Mouse (Mus musculus) ES-E14 (cell line): ENCODE measurements at regions not wholly inside any gene's neighbourhood (a gene's known extent, or its start where the extent isn't known, plus 50 kb on each side); places are given as distances from the start of the nearest gene placed in this dataset.
A peak's percentile ranks its signal among the peaks of the same experiment; 100 is the strongest.

ENCODE experiments used
- DNase-seq: peaks from one replicate; pipeline ENCODE4 v3.0.0-alpha.2; 2013; ENCODE audit warnings: low read depth, low spot score
- H3K27ac ChIP-seq: 2 replicates; pipeline ENCODE4 v1.5.1; 2012; ENCODE audit warnings: low read depth, mild to moderate bottlenecking, low read length, moderate library complexity, mixed read lengths; ENCODE audit not compliant: poor library complexity, insufficient read depth, severe bottlenecking
- H3K36me3 ChIP-seq: 2 replicates; pipeline ENCODE4 v1.6.1; 2012; ENCODE audit warnings: mild to moderate bottlenecking, low read length, moderate library complexity, mixed read lengths; ENCODE audit not compliant: control insufficient read depth, poor library complexity, insufficient read depth, severe bottlenecking
- H3K4me1 ChIP-seq, 2 experiments: fragments of 150-350 bp in 1 of 2; sonication (generic) in 1 of 2; 2 replicates each; pipeline ENCODE4 v1.6.1; 2012; ENCODE audit warnings: low read length in 2 of 2, mild to moderate bottlenecking in 1 of 2, mixed read lengths in 1 of 2; ENCODE audit not compliant: control insufficient read depth in 2 of 2, insufficient read depth in 2 of 2, poor library complexity in 1 of 2
- H3K4me3 ChIP-seq, 2 experiments: fragments of 150-350 bp in 1 of 2; sonication (generic) in 1 of 2; 2 replicates each; pipeline ENCODE4 v1.5.1; 2012; ENCODE audit warnings: low read length in 2 of 2, low read depth in 1 of 2, mild to moderate bottlenecking in 1 of 2, mixed read lengths in 1 of 2; ENCODE audit not compliant: insufficient read depth in 1 of 2, poor library complexity in 1 of 2, severe bottlenecking in 1 of 2
- H3K9ac ChIP-seq: 2 replicates; pipeline ENCODE4 v1.6.1; 2012; ENCODE audit warnings: low read depth, mild to moderate bottlenecking, low read length, mixed read lengths; ENCODE audit not compliant: poor library complexity, insufficient read depth, severe bottlenecking
- H3K9me3 ChIP-seq: fragments of 150-350 bp; sonication (generic); 2 replicates; pipeline ENCODE4 v1.6.1; 2012; ENCODE audit warnings: low read depth, mild to moderate bottlenecking, low read length; ENCODE audit not compliant: control insufficient read depth, insufficient read depth
- CHD2 ChIP-seq: IDR thresholded peaks from 2 replicates; pipeline ENCODE4 v1.6.1; 2014; ENCODE audit warnings: mild to moderate bottlenecking, low read depth, low read length, inconsistent platforms
- HCFC1 ChIP-seq: IDR thresholded peaks from 2 replicates; pipeline ENCODE4 v1.6.1; 2012; ENCODE audit warnings: low read length, inconsistent platforms, borderline replicate concordance; ENCODE audit not compliant: insufficient read depth
- MAFK ChIP-seq: IDR thresholded peaks from 2 replicates; pipeline ENCODE4 v1.6.1; 2014; ENCODE audit warnings: mild to moderate bottlenecking, low read depth, low read length, inconsistent platforms; ENCODE audit not compliant: insufficient read depth
- ZC3H11A ChIP-seq: IDR thresholded peaks from 2 replicates; pipeline ENCODE4 v1.6.1; 2012; ENCODE audit warnings: low read depth, mild to moderate bottlenecking, inconsistent platforms, low read length, borderline replicate concordance
- ZNF384 ChIP-seq: IDR thresholded peaks from 2 replicates; pipeline ENCODE4 v1.6.1; 2012; ENCODE audit warnings: low read depth, low read length, inconsistent platforms
- in situ Hi-C, 2 experiments: fragments of 600-800 bp; cut with MboI; formaldehyde crosslinking; loops; one replicate each; pipeline ENCODE4 v1.15.1; 2025; ENCODE audit warnings: low sequenced_read_pairs in 2 of 2, inconsistent platforms in 1 of 2; ENCODE audit not compliant: unreplicated experiment in 2 of 2

GRCm38 (mm10) chr6:31096787-31097186 lies 137.9 kb upstream of the Klf14 start:
- no peaks in the 10 kb centered on the region; the same call in 1 of the 2 replicates for H3K36me3 ChIP-seq
- no peak overlapping the region for H3K4me3 ChIP-seq
- no peaks in the 10 kb centered on the region for H3K9me3 ChIP-seq
- DNase-seq = no peak
- no peak overlapping the region for H3K27ac ChIP-seq
- no peak overlapping the region for H3K9ac ChIP-seq
- in situ Hi-C loops = no loop called here
- TF ChIP-seq HCFC1 (no peak), CHD2 (no peak)
- no peaks in the 10 kb centered on the region for H3K4me1 ChIP-seq

- H3K9me3 ChIP-seq = no peaks in the 10 kb centered on the region
- no peak for DNase-seq
- no peak overlapping the region for H3K27ac ChIP-seq
- no peak for TF ChIP-seq HCFC1
- TF ChIP-seq ZC3H11A = no peak
- TF ChIP-seq CHD2 = no peak
- TF ChIP-seq ZNF384 = no peak
- TF ChIP-seq MAFK = no peak
- H3K36me3 ChIP-seq = no peaks in the 10 kb centered on the region; the same call in 1 of the 2 replicates
- in situ Hi-C loops = no loop called here
- H3K4me3 ChIP-seq = no peak overlapping the region
- H3K9ac ChIP-seq = no peak overlapping the region
- H3K4me1 ChIP-seq = no peaks in the 10 kb centered on the region
Observed at GRCm38 (mm10) chr6:31097254-31097653, 138.4 kb upstream of the Klf14 start.

GRCm38 (mm10) chr6:31098106-31098505 lies 139.2 kb upstream of the Klf14 start:
- Histone ChIP-seq H3K9me3 (no peaks in the 10 kb centered on the region), H3K9ac (no peak overlapping the region), H3K27ac (no peak overlapping the region), H3K4me1 (no peaks in the 10 kb centered on the region), H3K36me3 (no peaks in the 10 kb centered on the region; the same call in 1 of the 2 replicates), H3K4me3 (no peak overlapping the region)
- TF ChIP-seq CHD2 (no peak), ZNF384 (no peak), HCFC1 (no peak), ZC3H11A (no peak), MAFK (no peak)
- no peak for DNase-seq
- in situ Hi-C loops = no loop called here

GRCm38 (mm10) chr6:31100084-31100579 lies 141.3 kb upstream of the Klf14 start:
- Histone ChIP-seq H3K36me3 (no peaks in the 10 kb centered on the region), H3K4me3 (no peak overlapping the region)
- in situ Hi-C loops = no loop called here

GRCm38 (mm10) chr6:31100749-31101148 lies 141.9 kb upstream of the Klf14 start:
- no peak overlapping the region for H3K9ac ChIP-seq
- no peaks in the 10 kb centered on the region for H3K36me3 ChIP-seq
- in situ Hi-C loops = no loop called here
- no peaks in the 10 kb centered on the region for H3K9me3 ChIP-seq
- TF ChIP-seq MAFK (no peak), ZNF384 (no peak), CHD2 (no peak), ZC3H11A (no peak)
- H3K4me1 ChIP-seq = no peaks in the 10 kb centered on the region
- no peak overlapping the region for H3K27ac ChIP-seq
- H3K4me3 ChIP-seq = no peak overlapping the region
- peak; percentile 35 for DNase-seq

More at GRCm38 (mm10) chr6:31100084-31100579, 141.3 kb upstream of the Klf14 start:
- no peak for DNase-seq
- H3K4me1 ChIP-seq = no peaks in the 10 kb centered on the region
- H3K9ac ChIP-seq = no peak overlapping the region
- no peaks in the 10 kb centered on the region for H3K9me3 ChIP-seq
- H3K27ac ChIP-seq = no peak overlapping the region
- TF ChIP-seq MAFK (no peak), HCFC1 (no peak), ZC3H11A (no peak), CHD2 (no peak), ZNF384 (no peak)
